Mouse (Mus musculus) liver, postnatal 0 days (tissue): ENCODE results near the gene Mcemp1.

Source experiments
- CTCF ChIP-seq: sonication (generic); IDR thresholded peaks from 2 replicates; pipeline ENCODE4 v1.5.1; 2016; ENCODE audit warnings: antibody characterized with exemption, low read depth
- EP300 ChIP-seq: IDR thresholded peaks from 2 replicates; pipeline ENCODE4 v1.6.1; 2016; ENCODE audit warnings: antibody characterized with exemption, low read depth, mild to moderate bottlenecking

GRCm38 (mm10) chr8:3701491-3701890 is 35.9 kb downstream of the Mcemp1 start:
- no peak for TF ChIP-seq CTCF
- TF ChIP-seq EP300, result no peak
